Mouse (Mus musculus): ENCODE measurements around the gene Cep126. TPM values are rescaled to one million over a fixed set of nuclear protein-coding genes. Genes with fewer than 3 reads are reported as not detected.

The Cep126 gene
- polyA plus RNA-seq, 1 experiment from 2014 or later: 4.5 TPM

GRCm38 (mm10) chr9:8100962-8101361 is 33.1 kb downstream of the Cep126 start:
- H3K27me3 ChIP-seq (replicated peaks; ENCODE audit: control insufficient read depth, insufficient read depth, low read length): no peaks in the 10 kb centered on the region
- DNase-seq (ENCODE audit: low spot score) (no peak), ATAC-seq (ENCODE audit: low read depth) (no peak)
- H3K4me3 ChIP-seq (ENCODE audit: low read depth, low read length): no peak overlapping the region
- no peaks in the 10 kb centered on the region for H3K36me3 ChIP-seq (ENCODE audit: control insufficient read depth, insufficient read depth, low read length)
- H3K4me2 ChIP-seq (ENCODE audit: low read depth, low read length): no peak overlapping the region
- no peak overlapping the region for H3K9ac ChIP-seq (ENCODE audit: low read depth, low read length)
- H3K4me1 ChIP-seq (ENCODE audit: control insufficient read depth, insufficient read depth, low read length): no peaks in the 10 kb centered on the region
- H3K9me3 ChIP-seq (ENCODE audit: control insufficient read depth, low read length): no peaks in the 10 kb centered on the region
- no peak overlapping the region for H3K27ac ChIP-seq (replicated peaks; ENCODE audit: low read depth, low read length)
- 86% methylated on average over 6 of the region's 6 CpGs for WGBS

- no peak overlapping the region for H3K9ac ChIP-seq (ENCODE audit: low read depth, low read length)
- no peak overlapping the region for H3K4me2 ChIP-seq (ENCODE audit: low read depth, low read length)
- H3K27ac ChIP-seq (replicated peaks; ENCODE audit: low read depth, low read length): no peak overlapping the region
- DNase-seq (ENCODE audit: low spot score) (no peak), ATAC-seq (ENCODE audit: low read depth) (no peak)
- no peak overlapping the region for H3K4me3 ChIP-seq (ENCODE audit: low read depth, low read length)
- H3K27me3 ChIP-seq (replicated peaks; ENCODE audit: control insufficient read depth, insufficient read depth, low read length): no peaks in the 10 kb centered on the region
- H3K4me1 ChIP-seq (ENCODE audit: control insufficient read depth, insufficient read depth, low read length): no peaks in the 10 kb centered on the region
- H3K36me3 ChIP-seq (ENCODE audit: control insufficient read depth, insufficient read depth, low read length): no peaks in the 10 kb centered on the region
- 93% methylated on average over 5 of the region's 5 CpGs for WGBS
- no peaks in the 10 kb centered on the region for H3K9me3 ChIP-seq (ENCODE audit: control insufficient read depth, low read length)
These were observed 55.2 kb downstream of the Cep126 start for GRCm38 (mm10) chr9:8078882-8079281.

GRCm38 (mm10) chr9:8074345-8074744 is 59.7 kb downstream of the Cep126 start:
- H3K4me1 ChIP-seq (ENCODE audit: control insufficient read depth, insufficient read depth, low read length): no peaks in the 10 kb centered on the region
- ATAC-seq (ENCODE audit: low read depth): no peak
- no peaks in the 10 kb centered on the region for H3K9me3 ChIP-seq (ENCODE audit: control insufficient read depth, low read length)
- peak; percentile 34 for DNase-seq (ENCODE audit: low spot score)
- no peak overlapping the region for H3K9ac ChIP-seq (ENCODE audit: low read depth, low read length)
- H3K27ac ChIP-seq (replicated peaks; ENCODE audit: low read depth, low read length): no peak overlapping the region
- H3K27me3 ChIP-seq (replicated peaks; ENCODE audit: control insufficient read depth, insufficient read depth, low read length): no peaks in the 10 kb centered on the region
- H3K36me3 ChIP-seq (ENCODE audit: control insufficient read depth, insufficient read depth, low read length): no peaks in the 10 kb centered on the region
- H3K4me2 ChIP-seq (ENCODE audit: low read depth, low read length): no peak overlapping the region
- no peak overlapping the region for H3K4me3 ChIP-seq (ENCODE audit: low read depth, low read length)

GRCm38 (mm10) chr9:8073203-8073755 is 60.8 kb downstream of the Cep126 start:
- no peak for ATAC-seq (ENCODE audit: low read depth)
- Histone ChIP-seq H3K36me3 (ENCODE audit: control insufficient read depth, insufficient read depth, low read length) (no peaks in the 10 kb centered on the region), H3K4me2 (ENCODE audit: low read depth, low read length) (no peak overlapping the region), H3K4me3 (ENCODE audit: low read depth, low read length) (no peak overlapping the region), H3K27ac (replicated peaks; ENCODE audit: low read depth, low read length) (no peak overlapping the region), H3K27me3 (replicated peaks; ENCODE audit: control insufficient read depth, insufficient read depth, low read length) (no peaks in the 10 kb centered on the region), H3K9me3 (ENCODE audit: control insufficient read depth, low read length) (no peaks in the 10 kb centered on the region), H3K4me1 (ENCODE audit: control insufficient read depth, insufficient read depth, low read length) (no peaks in the 10 kb centered on the region), H3K9ac (ENCODE audit: low read depth, low read length) (no peak overlapping the region)
- WGBS: 85% methylated on average over 3 of the region's 3 CpGs
- DNase-seq (ENCODE audit: low spot score): no peak

- no peaks in the 10 kb centered on the region for H3K9me3 ChIP-seq (ENCODE audit: control insufficient read depth, low read length)
- H3K4me1 ChIP-seq (ENCODE audit: control insufficient read depth, insufficient read depth, low read length): no peaks in the 10 kb centered on the region
- DNase-seq (ENCODE audit: low spot score) (no peak), ATAC-seq (ENCODE audit: low read depth) (no peak)
- no peak overlapping the region for H3K9ac ChIP-seq (ENCODE audit: low read depth, low read length)
- H3K4me3 ChIP-seq (ENCODE audit: low read depth, low read length): no peak overlapping the region
- H3K36me3 ChIP-seq (ENCODE audit: control insufficient read depth, insufficient read depth, low read length): no peaks in the 10 kb centered on the region
- no peak overlapping the region for H3K27ac ChIP-seq (replicated peaks; ENCODE audit: low read depth, low read length)
- no peaks in the 10 kb centered on the region for H3K27me3 ChIP-seq (replicated peaks; ENCODE audit: control insufficient read depth, insufficient read depth, low read length)
- WGBS: 56% methylated on average over 3 of the region's 3 CpGs
- H3K4me2 ChIP-seq (ENCODE audit: low read depth, low read length): no peak overlapping the region
These were observed 74.5 kb downstream of the Cep126 start for GRCm38 (mm10) chr9:8059636-8060035.

- peak; percentile 62 for DNase-seq (ENCODE audit: low spot score)
- H3K4me1 ChIP-seq (ENCODE audit: control insufficient read depth, insufficient read depth, low read length): no peaks in the 10 kb centered on the region
- H3K27me3 ChIP-seq (replicated peaks; ENCODE audit: control insufficient read depth, insufficient read depth, low read length): no peaks in the 10 kb centered on the region
- peak; percentile 30; the same call in 1 of the 2 replicates for ATAC-seq (ENCODE audit: low read depth)
- no peak overlapping the region for H3K27ac ChIP-seq (replicated peaks; ENCODE audit: low read depth, low read length)
- WGBS: 13% methylated on average over 1 of the region's 1 CpGs
- no peak overlapping the region for H3K4me2 ChIP-seq (ENCODE audit: low read depth, low read length)
- no peak overlapping the region for H3K9ac ChIP-seq (ENCODE audit: low read depth, low read length)
- H3K9me3 ChIP-seq (ENCODE audit: control insufficient read depth, low read length): no peaks in the 10 kb centered on the region
- no peaks in the 10 kb centered on the region for H3K36me3 ChIP-seq (ENCODE audit: control insufficient read depth, insufficient read depth, low read length)
- H3K4me3 ChIP-seq (ENCODE audit: low read depth, low read length): no peak overlapping the region
These were observed 79.3 kb downstream of the Cep126 start for GRCm38 (mm10) chr9:8054831-8055230.

GRCm38 (mm10) chr9:8043044-8043387 is 91.1 kb downstream of the Cep126 start:
- Histone ChIP-seq H3K4me2 (ENCODE audit: low read depth, low read length) (peak overlapping the region; percentile 65), H3K4me3 (ENCODE audit: low read depth, low read length) (peak overlapping the region; percentile 76), H3K27ac (replicated peaks; ENCODE audit: low read depth, low read length) (peak overlapping the region; percentile 82; the same call in 1 of the 2 replicates), H3K4me1 (ENCODE audit: control insufficient read depth, insufficient read depth, low read length) (peaks cover 9% of the 10 kb centered on the region), H3K36me3 (ENCODE audit: control insufficient read depth, insufficient read depth, low read length) (no peaks in the 10 kb centered on the region), H3K9me3 (ENCODE audit: control insufficient read depth, low read length) (no peaks in the 10 kb centered on the region), H3K27me3 (replicated peaks; ENCODE audit: control insufficient read depth, insufficient read depth, low read length) (no peaks in the 10 kb centered on the region), H3K9ac (ENCODE audit: low read depth, low read length) (peak overlapping the region; percentile 80; the same call in 1 of the 2 replicates)
- DNase-seq (ENCODE audit: low spot score): no peak
- 11% methylated on average over 5 of the region's 5 CpGs for WGBS
- ATAC-seq (ENCODE audit: low read depth): peak; percentile 46; the same call in 1 of the 2 replicates

GRCm38 (mm10) chr9:8042338-8043043 is 91.6 kb downstream of the Cep126 start, which contains the start of gene Cfap300:
Gene Cfap300, minus strand, starts transcription at chr9:8042823.
- under 1% methylated on average over 30 of the region's 39 CpGs for WGBS
- Histone ChIP-seq H3K9ac (ENCODE audit: low read depth, low read length) (peak within 1 kb of the TSS; percentile 80), H3K27ac (replicated peaks; ENCODE audit: low read depth, low read length) (peak within 1 kb of the TSS; percentile 82), H3K9me3 (ENCODE audit: control insufficient read depth, low read length) (no peaks in the 10 kb centered on the region), H3K4me3 (ENCODE audit: low read depth, low read length) (peak within 1 kb of the TSS; percentile 76), H3K4me1 (ENCODE audit: control insufficient read depth, insufficient read depth, low read length) (peaks cover 9% of the 10 kb centered on the region), H3K36me3 (ENCODE audit: control insufficient read depth, insufficient read depth, low read length) (no peaks in the 10 kb centered on the region), H3K27me3 (replicated peaks; ENCODE audit: control insufficient read depth, insufficient read depth, low read length) (no peaks in the 10 kb centered on the region), H3K4me2 (ENCODE audit: low read depth, low read length) (peak within 1 kb of the TSS; percentile 65)
- peak; percentile 97 for ATAC-seq (ENCODE audit: low read depth)
- DNase-seq (ENCODE audit: low spot score): peak; percentile 98

- ATAC-seq (ENCODE audit: low read depth): peak; percentile 78
- 19% methylated on average over 7 of the region's 7 CpGs for WGBS
- Histone ChIP-seq H3K9ac (ENCODE audit: low read depth, low read length) (no peak overlapping the region), H3K9me3 (ENCODE audit: control insufficient read depth, low read length) (no peaks in the 10 kb centered on the region), H3K27ac (replicated peaks; ENCODE audit: low read depth, low read length) (no peak overlapping the region; the same call in 1 of the 2 replicates), H3K4me1 (ENCODE audit: control insufficient read depth, insufficient read depth, low read length) (peaks cover 5% of the 10 kb centered on the region; the same call in 1 of the 2 replicates), H3K4me2 (ENCODE audit: low read depth, low read length) (no peak overlapping the region), H3K27me3 (replicated peaks; ENCODE audit: control insufficient read depth, insufficient read depth, low read length) (no peaks in the 10 kb centered on the region), H3K36me3 (ENCODE audit: control insufficient read depth, insufficient read depth, low read length) (no peaks in the 10 kb centered on the region), H3K4me3 (ENCODE audit: low read depth, low read length) (no peak overlapping the region)
- DNase-seq (ENCODE audit: low spot score): peak; percentile 45
These were observed 98.5 kb downstream of the Cep126 start for GRCm38 (mm10) chr9:8035546-8035945.

Measured in embryonic facial prominence, embryonic 14.5 days (tissue).